Mouse (Mus musculus) intestine, postnatal 0 days (tissue): ENCODE results near the gene Setx. TPM values are rescaled to one million over a fixed set of nuclear protein-coding genes. Genes with fewer than 3 reads are reported as not detected.

ENCODE experiments used
- ATAC-seq: fragments of 200-750 bp; cut with Nextera tagmentation; 2 replicates; pipeline ENCODE4 v1.8.0; 2017; ENCODE audit warnings: mild to moderate bottlenecking, moderate TSS enrichment, moderate library complexity
- H3K27ac ChIP-seq: fragments of 300-500 bp; sonication (generic); 2 replicates; pipeline ENCODE4 v1.5.1; 2014; ENCODE audit warnings: mild to moderate bottlenecking, low read depth, low read length, moderate library complexity
- H3K27me3 ChIP-seq: fragments of 300-500 bp; sonication (generic); replicated peaks from 2 replicates; pipeline ENCODE4 v1.6.1; 2014; ENCODE audit warnings: low read length, mixed read lengths; ENCODE audit not compliant: control insufficient read depth, insufficient read depth
- H3K36me3 ChIP-seq: fragments of 300-500 bp; sonication (generic); 2 replicates; pipeline ENCODE4 v1.6.1; 2014; ENCODE audit warnings: mild to moderate bottlenecking, moderate library complexity; ENCODE audit not compliant: control insufficient read depth, insufficient read depth
- H3K4me1 ChIP-seq: fragments of 300-500 bp; sonication (generic); replicated peaks from 2 replicates; pipeline ENCODE4 v1.6.1; 2014; ENCODE audit warnings: antibody characterized with exemption, low read length, mixed read lengths; ENCODE audit not compliant: control insufficient read depth, insufficient read depth
- H3K4me2 ChIP-seq: fragments of 300-500 bp; sonication (generic); replicated peaks from 2 replicates; pipeline ENCODE4 v1.6.1; 2014; ENCODE audit warnings: low read depth, mild to moderate bottlenecking, moderate library complexity
- H3K4me3 ChIP-seq: fragments of 300-500 bp; sonication (generic); 2 replicates; pipeline ENCODE4 v1.5.1; 2014; ENCODE audit warnings: low read depth, low read length
- H3K9ac ChIP-seq: fragments of 300-500 bp; sonication (generic); 2 replicates; pipeline ENCODE4 v1.6.1; 2014; ENCODE audit warnings: mild to moderate bottlenecking, low read depth, low read length
- H3K9me3 ChIP-seq: fragments of 300-500 bp; sonication (generic); 2 replicates; pipeline ENCODE4 v1.6.1; 2016; ENCODE audit warnings: mixed run types; ENCODE audit not compliant: control insufficient read depth
- CTCF ChIP-seq: sonication (generic); IDR thresholded peaks from 2 replicates; pipeline ENCODE4 v1.5.1; 2016; ENCODE audit warnings: low read depth, mild to moderate bottlenecking, control low read depth, antibody characterized with exemption, moderate library complexity
- WGBS: fragments of 180-500 bp; shearing (Covaris S2); extraction: QIAGEN DNeasy Blood & Tissue Kit; methylation state at CpG from one replicate; pipeline ENCODE4 v1.1.7; 2014; 5-methylcytosine and 5-hydroxymethylcytosine counted together
- polyA plus RNA-seq: library from polyadenylated mRNA; unstranded; fragments of >200 nt; fragmentation: Nextera tagmentation; extraction: Ambion mirVana; gene quantifications from 2 replicates; pipeline ENCODE4 v1.2.1, GENCODE M21; 2015

Setx gene
- polyA plus RNA-seq, 1 experiment from 2014 or later: 4.3 TPM

DNA sequence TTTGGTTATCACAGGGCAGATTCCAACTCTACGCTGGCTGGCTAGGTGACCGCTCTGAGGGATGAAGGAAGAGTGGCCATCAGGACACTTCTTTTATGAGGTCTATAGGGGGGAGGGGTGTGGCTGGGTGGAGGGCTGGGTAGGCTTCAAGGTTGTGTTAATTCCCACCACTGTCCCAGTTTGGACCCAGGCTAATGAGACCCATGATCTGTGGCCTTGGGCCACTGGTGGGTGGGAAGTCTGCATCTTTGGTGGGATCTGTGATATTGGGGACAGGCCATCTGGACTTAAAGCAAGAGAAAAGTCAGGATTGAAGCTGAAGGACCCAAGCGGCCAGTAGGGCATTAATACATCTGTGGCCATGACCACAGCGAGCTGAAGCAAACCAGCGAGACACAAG is 94.8 kb downstream of the Setx start:
- Histone ChIP-seq H3K4me2 (no peak overlapping the region), H3K9me3 (no peaks in the 10 kb centered on the region), H3K9ac (no peak overlapping the region), H3K27ac (no peak overlapping the region), H3K4me1 (no peaks in the 10 kb centered on the region), H3K4me3 (no peak overlapping the region), H3K27me3 (no peaks in the 10 kb centered on the region), H3K36me3 (no peaks in the 10 kb centered on the region)
- no peak for ATAC-seq
- TF ChIP-seq CTCF: no peak
- 79% methylated on average over 5 of the region's 5 CpGs for WGBS

DNA sequence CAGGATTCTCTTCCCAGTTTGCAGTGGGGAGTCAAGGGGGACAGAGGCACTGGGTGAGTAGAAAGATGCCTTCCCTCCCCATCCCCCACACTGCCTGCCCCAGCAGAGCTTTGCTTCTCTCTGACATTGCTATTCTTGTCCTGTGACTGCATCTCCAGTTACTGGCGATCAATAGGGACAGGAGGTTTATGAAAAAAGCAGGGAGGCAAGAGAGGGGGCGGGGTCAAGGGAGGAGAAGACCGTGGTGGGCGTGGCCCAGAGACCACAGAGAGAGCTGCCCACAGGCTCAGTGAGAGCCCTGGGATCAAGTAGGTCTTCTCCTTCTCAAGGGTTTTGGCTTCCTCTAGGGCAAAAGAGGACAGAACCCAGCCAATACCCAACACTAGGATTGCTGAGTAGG is 98.3 kb downstream of the Setx start:
- Histone ChIP-seq H3K36me3 (no peaks in the 10 kb centered on the region), H3K9ac (no peak overlapping the region), H3K4me2 (no peak overlapping the region), H3K4me1 (no peaks in the 10 kb centered on the region), H3K27me3 (no peaks in the 10 kb centered on the region), H3K4me3 (no peak overlapping the region), H3K27ac (no peak overlapping the region), H3K9me3 (no peaks in the 10 kb centered on the region)
- 8% methylated on average over 4 of the region's 4 CpGs for WGBS
- no peak for TF ChIP-seq CTCF
- no peak for ATAC-seq

DNA sequence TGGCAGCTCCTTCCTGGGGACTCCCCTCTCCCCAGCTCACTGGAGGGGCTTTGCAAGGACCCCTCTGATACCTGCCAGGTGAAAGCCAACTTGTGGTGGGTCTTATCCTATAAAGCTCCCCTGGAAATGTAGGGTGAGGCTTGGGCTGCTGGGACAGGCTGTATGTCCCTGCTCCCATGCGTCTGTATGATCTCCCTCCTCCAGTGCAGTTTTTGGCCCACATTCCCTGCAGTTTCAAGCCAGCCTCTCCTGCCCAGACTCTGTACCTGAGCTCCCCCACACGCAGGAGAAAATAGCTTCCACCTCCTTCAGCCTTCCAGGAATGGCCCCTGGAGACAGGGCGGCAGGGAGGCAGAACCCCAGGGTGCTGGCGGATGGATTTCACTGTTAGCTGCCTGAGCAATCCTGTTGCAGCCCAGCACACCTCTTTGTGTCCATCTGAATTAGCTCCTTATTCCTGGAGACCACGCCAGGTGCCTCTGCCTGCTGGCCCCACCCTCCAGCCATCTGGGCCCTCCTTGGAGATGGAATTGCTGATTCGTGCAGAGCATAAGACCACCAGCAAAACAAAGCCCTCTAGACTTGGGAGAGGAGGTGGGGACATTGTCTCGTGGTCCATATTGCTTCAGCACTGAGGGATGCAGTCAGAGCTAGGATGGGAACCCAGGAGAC is 99.7 kb downstream of the Setx start:
- Histone ChIP-seq H3K27ac (no peak overlapping the region), H3K4me2 (no peak overlapping the region), H3K9ac (no peak overlapping the region), H3K4me1 (no peaks in the 10 kb centered on the region), H3K36me3 (no peaks in the 10 kb centered on the region), H3K9me3 (no peaks in the 10 kb centered on the region), H3K27me3 (no peaks in the 10 kb centered on the region), H3K4me3 (no peak overlapping the region)
- TF ChIP-seq CTCF: no peak
- 47% methylated on average over 7 of the region's 7 CpGs for WGBS
- no peak for ATAC-seq

DNA sequence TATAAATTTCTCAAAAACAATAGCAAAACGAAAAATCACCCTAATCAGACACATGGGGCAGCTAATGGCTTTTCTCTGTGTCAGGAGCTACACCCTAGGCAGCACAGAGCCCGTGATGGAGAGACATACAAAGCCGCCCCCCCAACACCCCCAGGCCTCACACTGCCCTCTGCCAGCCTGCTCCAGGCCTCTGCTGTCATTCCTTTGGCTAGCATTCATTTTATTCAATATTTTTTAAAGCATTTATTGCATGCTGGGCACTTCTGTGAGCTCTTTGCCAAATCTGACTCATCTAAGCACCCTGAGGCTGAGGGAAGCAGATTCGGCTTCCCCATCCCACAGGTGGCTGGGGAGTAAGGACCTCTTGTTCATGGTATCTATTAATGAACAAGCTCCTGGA is 102.7 kb downstream of the Setx start:
- no peak for TF ChIP-seq CTCF
- no peak for ATAC-seq
- WGBS: 66% methylated on average over 4 of the region's 4 CpGs

DNA sequence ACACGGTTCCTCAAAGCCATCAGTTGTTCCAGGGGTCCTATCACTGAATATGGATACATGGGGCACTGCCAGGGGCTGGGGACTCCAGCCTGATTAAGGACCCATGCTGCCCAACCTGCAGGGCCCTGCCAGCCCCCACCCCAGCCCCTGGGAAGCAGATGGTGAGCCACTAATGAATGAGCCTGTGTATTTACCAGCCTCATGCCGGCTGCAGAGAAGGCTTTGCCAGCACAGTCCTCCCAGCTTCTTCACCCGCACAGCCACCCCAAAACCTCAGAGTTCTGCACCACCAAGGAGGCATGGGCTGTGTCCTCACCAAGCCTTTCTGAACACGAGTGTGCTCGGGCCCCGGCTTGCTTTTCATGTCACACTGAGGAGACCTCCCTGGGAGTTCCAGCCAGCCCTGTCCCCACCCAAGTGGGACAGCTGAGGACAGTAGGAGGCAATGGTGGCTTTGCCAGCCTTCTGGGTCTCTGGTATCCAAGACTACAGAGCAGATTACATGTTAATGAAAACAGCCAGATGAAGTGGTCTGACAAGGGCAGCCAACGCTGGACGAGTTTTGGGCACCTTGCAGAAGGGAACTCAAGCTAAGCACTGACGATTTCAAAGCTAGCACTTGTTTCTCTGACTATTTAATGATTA is 106.3 kb downstream of the Setx start:
- no peak for ATAC-seq
- Histone ChIP-seq H3K4me3 (no peak overlapping the region), H3K36me3 (no peaks in the 10 kb centered on the region), H3K4me2 (no peak overlapping the region), H3K9ac (no peak overlapping the region), H3K27ac (no peak overlapping the region), H3K27me3 (no peaks in the 10 kb centered on the region), H3K4me1 (no peaks in the 10 kb centered on the region), H3K9me3 (no peaks in the 10 kb centered on the region)
- WGBS: 62% methylated on average over 9 of the region's 9 CpGs
- TF ChIP-seq CTCF: no peak

More for the DNA sequence above, 102.7 kb downstream of the Setx start:
- Histone ChIP-seq H3K27ac (no peak overlapping the region), H3K36me3 (no peaks in the 10 kb centered on the region), H3K27me3 (no peaks in the 10 kb centered on the region), H3K4me2 (no peak overlapping the region), H3K9ac (no peak overlapping the region), H3K4me1 (no peaks in the 10 kb centered on the region), H3K4me3 (no peak overlapping the region), H3K9me3 (no peaks in the 10 kb centered on the region)

Other genes with a start within 250 kb of the Setx start
- not detected in 2 replicates for gene Barhl1, start 207.5 kb upstream of the Setx start, polyA plus RNA-seq
- gene Cfap77, start 69.1 kb upstream of the Setx start, polyA plus RNA-seq: 0.08 and 0.20 TPM in 2 replicates
- gene Ttf1, start 63.9 kb upstream of the Setx start, polyA plus RNA-seq: 4.3 and 4.9 TPM in 2 replicates
- gene Ntng2, start 128.8 kb downstream of the Setx start, polyA plus RNA-seq: 0.21 TPM in 1 of 2 replicates, not detected in the other
- gene Med27, start 222.6 kb downstream of the Setx start, polyA plus RNA-seq: 24.8 and 25.1 TPM in 2 replicates